Mouse (Mus musculus): Measurements from ENCODE around the gene Arrb1. TPM values are rescaled to one million over a fixed set of nuclear protein-coding genes. Genes with fewer than 3 reads are reported as not detected.

The Arrb1 gene
- polyA plus RNA-seq, 1 experiment from 2014 or later = 14.8 TPM

DNA sequence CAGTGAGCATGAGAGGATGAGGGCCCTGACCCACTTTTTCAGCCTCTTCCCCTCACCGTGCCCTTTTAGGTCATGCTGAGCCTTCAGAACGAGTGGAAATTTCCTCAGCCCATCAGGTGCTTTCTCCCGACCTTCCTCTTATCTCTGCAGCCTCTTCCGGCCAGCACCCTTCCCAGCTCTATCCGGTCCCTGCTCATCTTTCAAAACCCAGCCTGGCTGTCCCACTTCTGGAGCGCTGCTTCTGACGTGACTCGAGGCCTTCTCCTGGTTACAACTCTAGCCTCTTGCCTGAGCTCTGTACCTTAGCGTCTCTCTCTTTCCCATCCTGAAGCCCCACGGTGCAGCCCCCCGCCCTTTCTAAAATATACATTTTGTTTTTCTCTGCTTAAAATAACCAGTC is 119.0 kb downstream of the Arrb1 start:
- Histone ChIP-seq H3K27ac (no peak overlapping the region), H3K27me3 (no peaks in the 10 kb centered on the region), H3K36me3 (no peaks in the 10 kb centered on the region), H3K4me2 (replicated peaks) (no peak overlapping the region), H3K4me1 (replicated peaks) (peaks cover 24% of the 10 kb centered on the region), H3K9ac (replicated peaks) (no peak overlapping the region), H3K9me3 (no peaks in the 10 kb centered on the region), H3K4me3 (replicated peaks) (no peak overlapping the region)
- WGBS = 76% methylated on average over 11 of the region's 11 CpGs
- no peak for ATAC-seq

MicroRNAs within 50 kb of the gene (microRNA counts, 519-probe panel; counts per million panel counts)
- microRNA mmu-miR-326 = 3,934 counts per million, percentile 73 among the panel's probes with 10 or more counts

Small RNA genes within 50 kb of the gene (microRNA-seq; reads per million reads assigned to microRNA genes)
- 52.8 reads per million, percentile 46 among the genes with 10 or more reads in this experiment for gene Mir326

Other genes with a start within 250 kb of the Arrb1 start
- 244 and 284 TPM in 2 replicates for gene Serpinh1, start 182.2 kb upstream of the Arrb1 start, polyA plus RNA-seq (2015; fragmentation: Nextera tagmentation; extraction: Ambion mirVana)
- gene Gdpd5, start 154.1 kb upstream of the Arrb1 start, polyA plus RNA-seq (2015; fragmentation: Nextera tagmentation; extraction: Ambion mirVana) = 42.5 and 46.4 TPM in 2 replicates
- gene Klhl35, start 69.5 kb upstream of the Arrb1 start, polyA plus RNA-seq (2015; fragmentation: Nextera tagmentation; extraction: Ambion mirVana) = 9.0 and 17.2 TPM in 2 replicates
- 531 and 554 TPM in 2 replicates for gene Rps3, start 51.7 kb upstream of the Arrb1 start, polyA plus RNA-seq (2015; fragmentation: Nextera tagmentation; extraction: Ambion mirVana)
- gene Tpbgl, start 91.6 kb downstream of the Arrb1 start, polyA plus RNA-seq (2015; fragmentation: Nextera tagmentation; extraction: Ambion mirVana) = 0.64 and 1.0 TPM in 2 replicates
- 4.1 and 5.0 TPM in 2 replicates for gene Slco2b1, start 175.9 kb downstream of the Arrb1 start, polyA plus RNA-seq (2015; fragmentation: Nextera tagmentation; extraction: Ambion mirVana)
- gene Olfr520, start 194.8 kb downstream of the Arrb1 start, polyA plus RNA-seq (2015; fragmentation: Nextera tagmentation; extraction: Ambion mirVana) = not detected in 2 replicates
- not detected in 2 replicates for gene Olfr521, start 228.0 kb downstream of the Arrb1 start, polyA plus RNA-seq (2015; fragmentation: Nextera tagmentation; extraction: Ambion mirVana)

All from midbrain, embryonic 13.5 days (tissue).